Mouse (Mus musculus) left cerebral cortex, postnatal 4 days (tissue): ENCODE measurements at regions not wholly inside any gene's neighbourhood (a gene's known extent, or its start where the extent isn't known, plus 50 kb on each side); places are given as distances from the start of the nearest gene placed in this dataset.

ENCODE experiments used
- DNase-seq: peaks from one replicate; pipeline ENCODE4 v3.0.0-alpha.2; 2022
- intact Hi-C: fragments of 180-260 bp; cut with DNase I; formaldehyde crosslinking; loops from one replicate; pipeline ENCODE4 v1.15.1; 2025

GRCm38 (mm10) chr14:46260291-46260980 is 118.8 kb upstream of the Gm15217 start:
- intact Hi-C loops, result no loop called here
- no peak for DNase-seq

- no peak for DNase-seq
- intact Hi-C loops, result no loop called here
Observed at GRCm38 (mm10) chr14:46275455-46275854, 103.8 kb upstream of the Gm15217 start.

GRCm38 (mm10) chr14:46276926-46277831 is 102.0 kb upstream of the Gm15217 start:
- intact Hi-C loops, result no loop called here
- no peak for DNase-seq

GRCm38 (mm10) chr14:46277832-46278611 is 101.2 kb upstream of the Gm15217 start:
- no peak for DNase-seq
- intact Hi-C loops, result no loop called here

- DNase-seq, result no peak
- intact Hi-C loops, result no loop called here
Observed at GRCm38 (mm10) chr14:46292398-46292797, 86.8 kb upstream of the Gm15217 start.

- intact Hi-C loops, result no loop called here
- DNase-seq, result no peak
Observed at GRCm38 (mm10) chr14:46296275-46296674, 82.9 kb upstream of the Gm15217 start.

- intact Hi-C loops, result no loop called here
Observed at GRCm38 (mm10) chr14:46300546-46300945, 78.7 kb upstream of the Gm15217 start.

GRCm38 (mm10) chr14:46302601-46303000 is 76.6 kb upstream of the Gm15217 start:
- no peak for DNase-seq
- intact Hi-C loops, result no loop called here

More at GRCm38 (mm10) chr14:46300546-46300945, 78.7 kb upstream of the Gm15217 start:
- DNase-seq, result no peak

- intact Hi-C loops, result no loop called here
Observed at GRCm38 (mm10) chr14:46305267-46305666, 73.9 kb upstream of the Gm15217 start.

GRCm38 (mm10) chr14:46313064-46313463 is 66.2 kb upstream of the Gm15217 start:
- DNase-seq, result no peak
- intact Hi-C loops, result no loop called here

More at GRCm38 (mm10) chr14:46305267-46305666, 73.9 kb upstream of the Gm15217 start:
- no peak for DNase-seq

- no peak for DNase-seq
- intact Hi-C loops, result no loop called here
Observed at GRCm38 (mm10) chr14:46316521-46316920, 62.7 kb upstream of the Gm15217 start.

GRCm38 (mm10) chr14:46317406-46318045 is 61.7 kb upstream of the Gm15217 start:
- intact Hi-C loops, result no loop called here
- no peak for DNase-seq

- no peak for DNase-seq
- intact Hi-C loops, result no loop called here
Observed at GRCm38 (mm10) chr14:46328064-46328463, 51.1 kb upstream of the Gm15217 start.
